Mouse (Mus musculus): ENCODE measurements around the gene Phtf1.

GRCm38 (mm10) chr3:104059001-104059622 lies 91.2 kb downstream of the Phtf1 start:
- TF ChIP-seq CTCF (IDR thresholded peaks at IDR 0.05; ENCODE audit: control insufficient read depth, insufficient read depth, insufficient read length) (no peak), MAX (IDR thresholded peaks at IDR 0.05) (no peak), MYOD1 (IDR thresholded peaks at IDR 0.05; ENCODE audit: control insufficient read depth, insufficient read length, low read depth) (no peak), MYOG (IDR thresholded peaks at IDR 0.05; ENCODE audit: control insufficient read depth, extremely low read depth, insufficient read length) (no peak), USF1 (IDR thresholded peaks at IDR 0.05; ENCODE audit: low read depth) (no peak)

Measured in C2C12 (cell line).